Mouse (Mus musculus) right cerebral cortex, postnatal 10 days (tissue): ENCODE results near the gene Mesp1.

Source experiments
- DNase-seq, 2 experiments: peaks; one replicate each; pipeline ENCODE4 v3.0.0; 2021; ENCODE audit warnings: low spot score in 2 of 2

Mesp1 gene

GRCm38 (mm10) chr7:79742277-79742658 lies 51.3 kb downstream of the Mesp1 start:
- no peak for DNase-seq
